Mouse (Mus musculus) brain, adult 2 months (tissue): ENCODE measurements around the gene Bap1.

Experiments
- DNase-seq: peaks from one replicate; pipeline ENCODE4 v3.0.0; 2011; ENCODE audit warnings: low read depth, low spot score

Gene Bap1

GRCm38 (mm10) chr14:31233070-31233995 is 17.9 kb upstream of the Bap1 start:
- DNase-seq: no peak

- peak; percentile 90 for DNase-seq
These were observed 17.2 kb upstream of the Bap1 start for GRCm38 (mm10) chr14:31233996-31234591.

- DNase-seq: peak; percentile 17
These were observed 14.0 kb upstream of the Bap1 start for GRCm38 (mm10) chr14:31237101-31237882.

GRCm38 (mm10) chr14:31240528-31240927 is 10.7 kb upstream of the Bap1 start:
- no peak for DNase-seq

- no peak for DNase-seq
These were observed 6.5 kb upstream of the Bap1 start for GRCm38 (mm10) chr14:31244777-31245176.

- DNase-seq: no peak
These were observed 5.3 kb upstream of the Bap1 start for GRCm38 (mm10) chr14:31245946-31246345.

- no peak for DNase-seq
These were observed 2.9 kb upstream of the Bap1 start for GRCm38 (mm10) chr14:31248396-31248795.

GRCm38 (mm10) chr14:31250222-31251083 is 797 bp upstream of the Bap1 start:
- DNase-seq: no peak

- DNase-seq: no peak
These were observed 376 bp downstream of the Bap1 start for GRCm38 (mm10) chr14:31251626-31252025.

- no peak for DNase-seq
These were observed 841 bp downstream of the Bap1 start for GRCm38 (mm10) chr14:31252091-31252490.

GRCm38 (mm10) chr14:31258476-31259050 is 7.3 kb downstream of the Bap1 start:
- DNase-seq: no peak

- DNase-seq: no peak
These were observed 9.1 kb downstream of the Bap1 start for GRCm38 (mm10) chr14:31260374-31260773.

GRCm38 (mm10) chr14:31260932-31261331 is 9.7 kb downstream of the Bap1 start:
- no peak for DNase-seq

GRCm38 (mm10) chr14:31267649-31268048 is 16.4 kb downstream of the Bap1 start:
- peak; percentile 69 for DNase-seq

GRCm38 (mm10) chr14:31268301-31269001 is 17.2 kb downstream of the Bap1 start:
- DNase-seq: peak; percentile 93

- DNase-seq: peak; percentile 54
These were observed 18.3 kb downstream of the Bap1 start for GRCm38 (mm10) chr14:31269456-31270100.

GRCm38 (mm10) chr14:31271121-31271520 is 19.9 kb downstream of the Bap1 start:
- DNase-seq: no peak

GRCm38 (mm10) chr14:31272164-31272563 is 20.9 kb downstream of the Bap1 start:
- peak; percentile 85 for DNase-seq

GRCm38 (mm10) chr14:31285728-31286127 is 34.5 kb downstream of the Bap1 start:
- no peak for DNase-seq
